Mouse (Mus musculus) embryo, embryonic 11 days (tissue): ENCODE data around the gene Gm3417.
"Not testable (repeated sequence)": the region's sequence is repeated elsewhere in the genome, so short reads cannot be mapped to it uniquely, and the experiment has no call there.

Experiments
- DNase-seq: peaks from one replicate; pipeline ENCODE4 v3.0.0-alpha.2; 2015

Gm3417 gene

GRCm38 (mm10) chr17:14978362-14979038 is at the start of gene Gm3417, which contains the start of gene 9030025P20Rik:
Gene Gm3417 (minus strand): TSS chr17:14978790.
Gene 9030025P20Rik (plus strand): TSS chr17:14978468.
- not testable (repeated sequence) for DNase-seq

DNA sequence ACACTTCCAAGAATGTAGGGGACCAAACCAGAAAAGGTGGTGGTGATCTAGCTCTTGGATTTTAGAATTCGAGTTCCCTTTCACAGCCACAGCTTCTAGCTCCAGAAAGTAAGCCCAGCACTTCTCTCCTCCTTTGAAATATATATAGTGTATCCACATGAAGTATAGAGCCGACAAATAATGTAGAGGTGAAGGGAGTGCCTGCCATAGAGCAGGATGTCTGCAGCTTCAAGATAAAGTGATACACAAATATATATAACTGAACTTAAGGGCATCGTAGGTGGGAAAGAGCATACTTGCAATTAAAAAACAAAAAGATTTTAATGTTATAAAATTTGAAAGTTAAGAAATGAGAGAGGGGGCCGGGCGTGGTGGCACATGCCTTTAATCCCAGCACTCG is 46.9 kb upstream of the Gm3417 start:
- DNase-seq: not testable (repeated sequence)

DNA sequence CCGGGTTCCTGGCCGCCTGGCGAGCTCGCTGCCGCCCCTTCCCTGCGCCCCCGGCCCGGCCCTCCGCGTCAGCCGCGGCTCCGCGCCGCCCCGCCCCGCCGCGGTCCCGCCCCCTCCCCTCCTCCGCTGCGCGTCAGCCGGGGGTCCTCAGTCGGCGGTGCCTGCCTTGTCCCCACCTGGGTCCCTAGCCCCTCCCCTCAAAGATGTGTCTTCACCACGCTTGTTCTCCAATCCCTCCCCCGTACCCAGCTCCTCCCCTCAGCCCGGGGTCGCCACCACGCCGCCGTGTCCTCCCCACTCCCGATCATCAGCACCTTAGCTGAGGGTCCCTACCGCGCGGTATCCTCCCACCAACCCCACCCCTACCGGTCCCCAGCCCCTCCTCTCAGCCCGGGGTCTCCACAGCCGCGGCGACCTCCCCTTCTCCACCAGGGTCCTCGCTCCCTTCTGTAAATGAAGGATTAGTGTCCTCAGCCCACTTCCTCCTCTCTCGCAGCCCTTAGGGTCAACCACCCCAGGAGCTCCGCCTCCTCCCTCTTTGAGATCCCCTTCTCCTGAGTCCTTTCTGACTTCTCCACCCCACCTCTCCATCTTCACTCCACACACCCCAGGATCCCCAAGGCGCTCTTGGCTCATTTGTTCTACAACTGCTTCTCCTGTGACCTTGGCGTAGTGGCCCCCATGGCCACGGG is 46.1 kb upstream of the Gm3417 start:
- not testable (repeated sequence) for DNase-seq

GRCm38 (mm10) chr17:15023878-15024492 is 45.4 kb upstream of the Gm3417 start:
- DNase-seq: not testable (repeated sequence)

DNA sequence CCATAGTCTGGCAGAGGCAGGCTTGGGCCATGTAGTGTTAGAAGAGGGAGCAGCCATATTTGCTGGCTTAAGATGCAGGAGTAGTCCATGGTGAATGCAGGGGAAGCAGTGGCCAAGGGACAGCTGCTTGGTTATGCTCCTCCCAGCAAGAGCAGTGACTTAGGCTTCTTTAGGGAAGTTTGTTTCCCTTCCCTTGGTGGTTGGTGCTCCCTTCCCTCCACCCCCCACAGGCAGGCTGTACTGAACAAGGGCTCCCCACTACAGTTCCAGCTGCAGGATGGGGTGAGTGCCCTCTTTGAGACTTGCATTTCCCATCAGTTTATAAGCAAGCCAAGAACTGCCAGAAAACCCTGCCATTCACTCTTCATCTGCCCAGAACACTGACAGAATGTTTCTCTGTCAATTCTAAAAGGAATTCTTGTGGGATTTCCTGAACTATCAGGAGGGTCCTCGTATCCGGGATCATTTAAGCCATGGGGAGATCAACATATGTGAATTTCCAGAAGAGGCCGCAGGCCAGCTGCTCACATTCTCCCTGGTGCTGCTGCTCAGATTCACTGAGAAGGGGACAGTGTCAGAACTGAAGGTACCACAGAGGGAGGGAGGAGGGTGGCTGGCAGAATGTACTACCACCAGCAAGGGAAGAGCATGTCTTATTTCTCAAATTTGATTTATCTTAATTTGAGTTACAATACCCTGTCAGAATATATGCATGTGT is 43.1 kb upstream of the Gm3417 start:
- not testable (repeated sequence) for DNase-seq

- not testable (repeated sequence) for DNase-seq
Measured at GRCm38 (mm10) chr17:15009706-15010413, 31.3 kb upstream of the Gm3417 start, which contains the start of gene Gm3435. Gene Gm3435 (plus strand): TSS chr17:15010176.

- not testable (repeated sequence) for DNase-seq
Measured at GRCm38 (mm10) chr17:15009088-15009487, 30.5 kb upstream of the Gm3417 start.

- DNase-seq: not testable (repeated sequence)
Measured at GRCm38 (mm10) chr17:15000047-15000446, 21.5 kb upstream of the Gm3417 start.

- not testable (repeated sequence) for DNase-seq
Measured at GRCm38 (mm10) chr17:14994140-14994539, 15.6 kb upstream of the Gm3417 start.

- not testable (repeated sequence) for DNase-seq
Measured at GRCm38 (mm10) chr17:14993139-14993832, 14.7 kb upstream of the Gm3417 start.

GRCm38 (mm10) chr17:14992522-14993138 is 14.0 kb upstream of the Gm3417 start:
- DNase-seq: not testable (repeated sequence)

DNA sequence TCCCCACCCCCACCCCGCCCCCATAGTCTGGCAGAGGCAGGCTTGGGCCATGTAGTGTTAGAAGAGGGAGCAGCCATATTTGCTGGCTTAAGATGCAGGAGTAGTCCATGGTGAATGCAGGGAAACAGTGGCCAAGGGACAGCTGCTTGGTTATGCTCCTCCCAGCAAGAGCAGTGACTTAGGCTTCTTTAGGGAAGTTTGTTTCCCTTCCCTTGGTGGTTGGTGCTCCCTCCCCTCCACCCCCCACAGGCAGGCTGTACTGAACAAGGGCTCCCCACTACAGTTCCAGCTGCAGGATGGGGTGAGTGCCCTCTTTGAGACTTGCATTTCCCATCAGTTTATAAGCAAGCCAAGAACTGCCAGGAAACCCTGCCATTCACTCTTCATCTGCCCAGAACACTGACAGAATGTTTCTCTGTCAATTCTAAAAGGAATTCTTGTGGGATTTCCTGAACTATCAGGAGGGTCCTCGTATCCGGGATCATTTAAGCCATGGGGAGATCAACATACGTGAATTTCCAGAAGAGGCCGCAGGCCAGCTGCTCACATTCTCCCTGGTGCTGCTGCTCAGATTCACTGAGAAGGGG is 11.6 kb upstream of the Gm3417 start:
- not testable (repeated sequence) for DNase-seq

DNA sequence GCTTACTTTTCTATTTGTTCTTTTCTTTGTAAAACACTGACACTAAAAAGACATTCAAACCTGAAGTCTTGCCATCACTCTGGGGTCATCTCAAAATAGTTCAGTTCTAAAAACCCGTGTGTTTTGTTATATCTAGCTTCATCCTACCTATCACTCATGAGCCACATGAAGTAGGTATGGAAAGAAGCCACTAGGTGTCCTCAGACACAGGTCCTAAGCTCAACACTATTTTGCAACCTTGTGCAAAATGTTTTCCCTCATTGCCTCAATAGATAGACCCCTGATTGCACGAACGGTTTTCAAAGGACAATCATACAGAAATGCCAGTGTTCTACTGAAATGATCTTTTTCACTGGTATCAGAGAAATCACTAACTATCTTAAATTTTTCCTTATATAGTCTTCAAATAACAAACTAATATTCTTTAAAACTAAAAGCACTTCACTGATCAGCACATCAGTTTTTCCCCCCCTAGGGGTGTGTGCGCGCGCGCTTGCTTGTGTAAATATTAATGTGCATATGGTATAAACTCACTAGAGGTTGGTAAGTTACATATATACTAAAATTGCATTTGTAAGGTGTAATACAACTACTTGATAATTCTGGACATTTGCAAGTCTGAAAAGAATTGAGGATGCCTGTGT is 750 bp downstream of the Gm3417 start:
- not testable (repeated sequence) for DNase-seq

DNA sequence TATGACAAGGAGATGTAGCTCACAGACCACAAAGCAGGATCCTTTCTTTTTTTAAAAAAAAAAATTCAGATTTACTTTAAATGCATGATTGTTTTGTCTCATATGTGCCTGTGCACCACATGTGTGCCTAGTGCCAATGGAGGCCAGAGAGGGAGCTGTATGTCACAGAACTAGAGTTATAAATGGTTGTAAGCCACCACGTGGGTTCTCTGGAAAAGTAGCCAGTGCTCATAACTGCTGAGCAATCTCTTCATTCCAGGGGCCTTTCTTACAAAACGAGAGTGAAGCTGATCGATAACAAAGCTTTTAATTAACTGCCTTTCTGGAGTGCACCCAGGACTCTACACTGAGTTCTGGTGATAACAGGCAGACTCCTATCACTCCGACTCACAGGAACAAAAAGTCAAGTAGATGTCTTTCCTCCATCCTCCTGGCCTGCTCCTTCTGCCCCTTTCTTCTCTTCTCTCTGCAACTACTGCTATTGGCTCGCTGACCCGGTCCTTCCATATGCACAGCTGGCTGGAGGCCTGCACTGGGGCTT is 10.1 kb downstream of the Gm3417 start:
- not testable (repeated sequence) for DNase-seq

GRCm38 (mm10) chr17:14961557-14962154 is 16.9 kb downstream of the Gm3417 start:
- not testable (repeated sequence) for DNase-seq

GRCm38 (mm10) chr17:14960951-14961556 is 17.5 kb downstream of the Gm3417 start, which contains the start of gene Phf10:
Gene Phf10 (minus strand): TSS chr17:14961273.
- DNase-seq: peak; percentile 53

- peak; percentile 34 for DNase-seq
Measured at GRCm38 (mm10) chr17:14960520-14960919, 18.1 kb downstream of the Gm3417 start.

GRCm38 (mm10) chr17:14959979-14960378 is 18.6 kb downstream of the Gm3417 start:
- DNase-seq: peak; percentile 4
